Mouse (Mus musculus): Measurements from ENCODE around the gene Fbxo11. TPM values are rescaled to one million over a fixed set of nuclear protein-coding genes. Genes with fewer than 3 reads are reported as not detected.
"Not testable (repeated sequence)": the region's sequence is repeated elsewhere in the genome, so short reads cannot be mapped to it uniquely, and the experiment has no call there.

The Fbxo11 gene
- total RNA-seq, 1 experiment from 2014 or later = 54.6 TPM

GRCm38 (mm10) chr17:88040810-88041209 is 24.3 kb downstream of the Fbxo11 start:
- ATAC-seq (replicated peaks in 1 of 2; ENCODE audit: insufficient read depth in 1 of 2, low FRiP score in 2 of 2, low TSS enrichment in 1 of 2, low read depth in 1 of 2, poor library complexity in 2 of 2, severe bottlenecking in 2 of 2) = peak in 1 of 2 experiments; percentile 24; a peak in 1 of 4 replicates

DNA sequence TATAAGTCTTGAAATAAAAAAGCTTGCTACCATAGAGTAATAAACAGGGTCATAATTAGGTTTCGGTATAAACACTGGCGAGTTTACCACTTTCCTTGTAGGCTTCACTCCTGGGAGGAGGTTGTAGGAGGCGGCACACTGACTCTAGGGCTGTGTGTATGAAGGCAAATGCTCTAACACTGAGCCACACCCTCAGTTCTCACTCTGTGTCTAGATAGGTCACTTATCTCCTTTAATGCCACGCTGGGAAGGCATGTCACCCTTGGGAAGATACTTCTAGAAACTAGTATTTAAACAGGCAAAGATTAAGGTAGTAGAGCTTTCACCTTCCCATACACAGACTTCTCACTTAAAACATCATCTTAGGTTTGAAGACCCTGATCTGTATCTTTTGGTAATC is 30.7 kb downstream of the Fbxo11 start:
- no peak for ATAC-seq (replicated peaks in 1 of 2; ENCODE audit: insufficient read depth in 1 of 2, low FRiP score in 2 of 2, low TSS enrichment in 1 of 2, low read depth in 1 of 2, poor library complexity in 2 of 2, severe bottlenecking in 2 of 2)

- ATAC-seq (replicated peaks in 1 of 2; ENCODE audit: insufficient read depth in 1 of 2, low FRiP score in 2 of 2, low TSS enrichment in 1 of 2, low read depth in 1 of 2, poor library complexity in 2 of 2, severe bottlenecking in 2 of 2) = no peak
Observed at GRCm38 (mm10) chr17:88031755-88032154, 33.3 kb downstream of the Fbxo11 start.

DNA sequence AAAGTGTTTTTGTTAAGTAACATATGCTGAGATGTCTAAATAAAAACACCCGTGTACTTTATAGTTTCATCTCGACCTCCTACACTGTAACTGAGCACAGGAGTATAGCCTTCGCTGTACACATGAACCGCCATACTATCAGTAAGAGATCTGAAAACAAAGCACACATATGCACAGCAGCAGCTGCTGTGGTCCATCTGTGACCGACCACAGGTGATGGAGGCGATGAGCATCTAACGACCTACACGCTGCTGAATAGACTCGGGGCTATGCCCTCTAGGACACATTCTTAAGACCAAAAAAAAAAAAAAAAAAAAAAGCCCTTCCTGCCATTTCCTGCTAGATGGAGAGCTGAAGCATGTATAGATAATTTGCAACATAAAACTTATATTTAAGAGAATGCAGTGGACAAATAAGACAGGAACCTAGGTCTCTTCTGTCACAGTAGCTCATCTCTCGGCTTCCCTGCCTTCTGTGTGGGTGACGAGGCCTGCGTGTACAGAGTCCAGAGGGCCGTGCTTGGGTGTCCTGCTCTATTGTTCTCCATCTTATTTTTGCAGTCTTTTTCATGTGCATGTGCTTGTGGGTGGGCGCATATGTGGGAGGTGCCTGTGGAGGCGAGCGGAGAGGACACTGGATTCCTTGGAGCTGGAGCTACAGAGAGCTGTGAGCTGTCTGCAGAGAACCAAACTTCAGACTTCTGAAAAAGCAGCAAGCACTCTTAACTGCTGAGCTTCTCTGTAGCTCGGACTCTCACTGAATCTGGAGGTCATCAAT is 35.7 kb downstream of the Fbxo11 start:
- ATAC-seq (replicated peaks in 1 of 2; ENCODE audit: insufficient read depth in 1 of 2, low FRiP score in 2 of 2, low TSS enrichment in 1 of 2, low read depth in 1 of 2, poor library complexity in 2 of 2, severe bottlenecking in 2 of 2) = no peak

- peak in 1 of 2 experiments; percentile 27; a peak in 1 of 4 replicates for ATAC-seq (replicated peaks in 1 of 2; ENCODE audit: insufficient read depth in 1 of 2, low FRiP score in 2 of 2, low TSS enrichment in 1 of 2, low read depth in 1 of 2, poor library complexity in 2 of 2, severe bottlenecking in 2 of 2)
Observed at GRCm38 (mm10) chr17:88025227-88025626, 39.9 kb downstream of the Fbxo11 start.

DNA sequence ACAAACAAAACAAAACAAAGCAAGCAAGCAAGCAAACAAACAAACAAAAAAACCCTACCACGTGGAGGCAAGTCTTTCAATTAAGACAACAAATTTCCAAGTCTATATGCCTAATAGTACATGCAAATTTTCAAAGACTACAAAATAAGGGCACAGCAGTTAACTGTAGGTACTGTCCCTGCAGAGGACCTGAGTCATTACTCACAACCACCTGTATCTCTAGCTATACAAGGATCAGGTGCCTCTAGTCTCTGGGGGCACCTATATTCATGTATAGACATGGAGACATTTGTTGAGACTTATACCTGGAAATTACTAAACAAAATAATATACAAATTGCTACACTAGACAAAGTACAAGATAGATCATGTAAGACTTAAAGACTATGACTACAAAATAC is 41.2 kb downstream of the Fbxo11 start:
- no peak for ATAC-seq (replicated peaks in 1 of 2; ENCODE audit: insufficient read depth in 1 of 2, low FRiP score in 2 of 2, low TSS enrichment in 1 of 2, low read depth in 1 of 2, poor library complexity in 2 of 2, severe bottlenecking in 2 of 2)

- not testable (repeated sequence) for ATAC-seq (replicated peaks in 1 of 2; ENCODE audit: insufficient read depth in 1 of 2, low FRiP score in 2 of 2, low TSS enrichment in 1 of 2, low read depth in 1 of 2, poor library complexity in 2 of 2, severe bottlenecking in 2 of 2)
Observed at GRCm38 (mm10) chr17:88016027-88016426, 49.1 kb downstream of the Fbxo11 start.

GRCm38 (mm10) chr17:88014456-88014855 is 50.6 kb downstream of the Fbxo11 start:
- ATAC-seq (replicated peaks in 1 of 2; ENCODE audit: insufficient read depth in 1 of 2, low FRiP score in 2 of 2, low TSS enrichment in 1 of 2, low read depth in 1 of 2, poor library complexity in 2 of 2, severe bottlenecking in 2 of 2) = no peak

DNA sequence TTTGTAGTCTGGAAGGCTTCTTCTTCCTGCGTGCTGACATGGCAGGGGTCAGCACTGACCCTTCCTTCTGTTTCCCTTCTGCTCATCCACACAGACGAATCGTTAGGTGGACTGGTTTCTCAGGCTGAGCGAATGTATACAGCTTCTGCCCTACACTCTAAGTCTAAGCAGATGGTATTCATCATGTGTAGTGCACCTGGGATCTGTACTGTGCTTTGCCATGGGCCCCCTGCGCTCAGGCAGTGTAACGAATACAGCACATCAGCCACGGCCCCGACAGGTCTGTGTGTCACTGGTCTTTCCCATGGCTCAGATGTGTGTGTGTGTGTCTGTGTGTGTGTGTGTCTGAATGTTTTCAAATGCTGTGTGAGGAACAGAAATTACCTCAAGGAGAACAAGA is 58.1 kb downstream of the Fbxo11 start:
- ATAC-seq (replicated peaks in 1 of 2; ENCODE audit: insufficient read depth in 1 of 2, low FRiP score in 2 of 2, low TSS enrichment in 1 of 2, low read depth in 1 of 2, poor library complexity in 2 of 2, severe bottlenecking in 2 of 2) = no peak

- no peak for ATAC-seq (replicated peaks in 1 of 2; ENCODE audit: insufficient read depth in 1 of 2, low FRiP score in 2 of 2, low TSS enrichment in 1 of 2, low read depth in 1 of 2, poor library complexity in 2 of 2, severe bottlenecking in 2 of 2)
Observed at GRCm38 (mm10) chr17:88004892-88005291, 60.2 kb downstream of the Fbxo11 start.

- ATAC-seq (replicated peaks in 1 of 2; ENCODE audit: insufficient read depth in 1 of 2, low FRiP score in 2 of 2, low TSS enrichment in 1 of 2, low read depth in 1 of 2, poor library complexity in 2 of 2, severe bottlenecking in 2 of 2) = no peak
Observed at GRCm38 (mm10) chr17:87997808-87998207, 67.3 kb downstream of the Fbxo11 start.

DNA sequence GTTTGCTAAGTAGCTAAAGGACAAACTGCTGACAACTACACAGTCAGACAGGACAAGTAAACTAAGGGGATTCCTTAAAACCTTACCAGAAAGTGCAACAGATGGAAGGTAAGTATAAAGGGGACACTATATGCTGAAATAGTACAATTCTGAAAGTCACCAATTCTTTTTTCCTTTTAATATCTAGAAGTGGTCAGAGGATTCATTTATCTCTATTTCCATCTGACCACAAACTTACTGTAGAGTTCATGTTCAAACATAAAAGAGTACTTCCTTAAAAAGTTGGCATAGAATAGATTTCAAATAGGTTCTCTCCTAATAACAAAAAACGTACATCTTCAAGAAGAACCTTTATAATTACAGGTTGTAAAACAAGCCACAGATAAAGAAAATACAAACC is 71.8 kb downstream of the Fbxo11 start:
- peak in 1 of 2 experiments; percentile 45; a peak in 2 of 4 replicates for ATAC-seq (replicated peaks in 1 of 2; ENCODE audit: insufficient read depth in 1 of 2, low FRiP score in 2 of 2, low TSS enrichment in 1 of 2, low read depth in 1 of 2, poor library complexity in 2 of 2, severe bottlenecking in 2 of 2)

DNA sequence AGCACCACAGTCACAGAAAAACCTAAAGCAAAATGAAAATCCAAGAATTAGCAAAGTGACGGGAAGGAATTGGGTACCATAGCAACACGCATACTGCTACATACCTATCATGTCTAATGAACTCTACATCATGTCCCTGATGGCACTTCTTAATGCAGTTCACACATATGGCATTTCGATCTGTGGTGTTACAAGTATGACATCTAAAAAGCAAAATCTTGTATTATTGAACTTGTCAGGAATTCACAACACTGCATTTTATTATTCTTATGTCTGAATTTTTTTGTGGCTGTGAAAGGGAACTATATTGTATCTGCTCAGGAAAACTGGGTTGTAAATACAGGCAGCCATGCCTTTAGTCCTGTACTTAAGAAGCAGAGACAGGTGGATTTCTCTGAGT is 72.9 kb downstream of the Fbxo11 start:
- ATAC-seq (replicated peaks in 1 of 2; ENCODE audit: insufficient read depth in 1 of 2, low FRiP score in 2 of 2, low TSS enrichment in 1 of 2, low read depth in 1 of 2, poor library complexity in 2 of 2, severe bottlenecking in 2 of 2) = no peak

- ATAC-seq (replicated peaks in 1 of 2; ENCODE audit: insufficient read depth in 1 of 2, low FRiP score in 2 of 2, low TSS enrichment in 1 of 2, low read depth in 1 of 2, poor library complexity in 2 of 2, severe bottlenecking in 2 of 2) = no peak
Observed at GRCm38 (mm10) chr17:87987507-87987906, 77.6 kb downstream of the Fbxo11 start.

- no peak for ATAC-seq (replicated peaks in 1 of 2; ENCODE audit: insufficient read depth in 1 of 2, low FRiP score in 2 of 2, low TSS enrichment in 1 of 2, low read depth in 1 of 2, poor library complexity in 2 of 2, severe bottlenecking in 2 of 2)
Observed at GRCm38 (mm10) chr17:87985916-87986315, 79.2 kb downstream of the Fbxo11 start.

GRCm38 (mm10) chr17:87984440-87985214 is 80.5 kb downstream of the Fbxo11 start:
- peak; percentile 79 to 81 for ATAC-seq (replicated peaks in 1 of 2; ENCODE audit: insufficient read depth in 1 of 2, low FRiP score in 2 of 2, low TSS enrichment in 1 of 2, low read depth in 1 of 2, poor library complexity in 2 of 2, severe bottlenecking in 2 of 2)

DNA sequence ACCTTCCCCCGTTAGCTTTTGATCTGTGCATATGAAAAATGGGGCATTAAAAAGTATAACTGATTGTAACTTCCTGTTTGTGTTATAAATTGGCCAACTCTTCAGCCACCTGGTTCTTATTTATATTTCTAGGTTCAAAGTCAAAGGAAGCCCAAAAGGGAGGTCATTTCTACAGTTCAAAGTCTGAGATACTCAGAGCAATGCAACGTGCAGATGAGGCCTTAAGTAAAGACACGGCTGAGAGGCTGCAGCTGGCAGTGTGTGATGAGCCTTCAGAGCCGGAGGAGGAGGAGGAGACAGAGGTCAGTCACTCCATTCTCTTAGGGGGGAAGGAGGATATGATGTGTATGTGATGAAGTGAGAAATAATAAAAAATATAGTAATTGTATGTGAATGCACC is 81.8 kb downstream of the Fbxo11 start:
- ATAC-seq (replicated peaks in 1 of 2; ENCODE audit: insufficient read depth in 1 of 2, low FRiP score in 2 of 2, low TSS enrichment in 1 of 2, low read depth in 1 of 2, poor library complexity in 2 of 2, severe bottlenecking in 2 of 2) = no peak

- ATAC-seq (replicated peaks in 1 of 2; ENCODE audit: insufficient read depth in 1 of 2, low FRiP score in 2 of 2, low TSS enrichment in 1 of 2, low read depth in 1 of 2, poor library complexity in 2 of 2, severe bottlenecking in 2 of 2) = no peak
Observed at GRCm38 (mm10) chr17:87982112-87982511, 83.0 kb downstream of the Fbxo11 start.
